Mouse (Mus musculus) myocyte (in vitro differentiated cells): ENCODE data around the gene Lpp. TPM values are rescaled to one million over a fixed set of nuclear protein-coding genes. Genes with fewer than 3 reads are reported as not detected.

Experiments
- H3K27me3 ChIP-seq: one replicate; pipeline ENCODE4 v1.6.1; 2011; ENCODE audit not compliant: control insufficient read depth, insufficient read depth, insufficient read length
- H3K36me3 ChIP-seq: one replicate; pipeline ENCODE4 v1.6.1; 2011; ENCODE audit not compliant: control insufficient read depth, insufficient read depth
- H3K4me2 ChIP-seq: one replicate; pipeline ENCODE4 v1.6.1; 2011; ENCODE audit warnings: low read depth, control low read depth
- H3K4me3 ChIP-seq: one replicate; pipeline ENCODE4 v1.5.1; 2011; ENCODE audit warnings: mild to moderate bottlenecking, control low read depth, moderate library complexity
- H3K79me2 ChIP-seq: one replicate; pipeline ENCODE4 v1.6.1; 2011; ENCODE audit not compliant: control insufficient read depth, insufficient read depth
- H3ac ChIP-seq: one replicate; pipeline ENCODE4 v1.6.1; 2011; ENCODE audit not compliant: control insufficient read depth, insufficient read length
- CEBPB ChIP-seq: IDR thresholded peaks from 2 replicates; pipeline ENCODE4 v1.6.1; 2011; ENCODE audit warnings: mild to moderate bottlenecking, moderate library complexity; ENCODE audit not compliant: poor library complexity, insufficient read depth, severe bottlenecking
- E2F4 ChIP-seq: IDR thresholded peaks from one replicate; pipeline ENCODE4 v1.6.1; 2011; ENCODE audit warnings: mild to moderate bottlenecking, control low read depth, moderate library complexity; ENCODE audit not compliant: insufficient read depth
- MAX ChIP-seq: IDR thresholded peaks from one replicate; pipeline ENCODE4 v1.6.1; 2011; ENCODE audit warnings: low read depth, mild to moderate bottlenecking, control low read depth
- MYOD1 ChIP-seq, 3 experiments: IDR thresholded peaks; one replicate each; pipeline ENCODE4 v1.6.1; 2011; ENCODE audit warnings: control low read depth in 2 of 3, low read depth in 2 of 3, mild to moderate bottlenecking in 2 of 3, moderate library complexity in 1 of 3; ENCODE audit not compliant: insufficient read length in 2 of 3, control insufficient read depth in 1 of 3
- MYOG ChIP-seq, 3 experiments: IDR thresholded peaks; one replicate each; pipeline ENCODE4 v1.6.1; 2011; ENCODE audit warnings: control low read depth in 2 of 3, low read depth in 2 of 3, mild to moderate bottlenecking in 2 of 3; ENCODE audit not compliant: insufficient read length in 2 of 3, control insufficient read depth in 1 of 3, insufficient read depth in 1 of 3
- POLR2A ChIP-seq: IDR thresholded peaks from one replicate; pipeline ENCODE4 v1.6.1; 2011; ENCODE audit warnings: low read depth, mild to moderate bottlenecking, control low read depth, moderate library complexity; ENCODE audit not compliant: insufficient read length
- POLR2AphosphoS2 ChIP-seq: IDR thresholded peaks from one replicate; pipeline ENCODE4 v1.6.1; 2011; ENCODE audit warnings: low read depth, control low read depth; ENCODE audit not compliant: insufficient read length
- REST ChIP-seq: IDR thresholded peaks from one replicate; pipeline ENCODE4 v1.6.1; 2011; ENCODE audit warnings: mild to moderate bottlenecking, control low read depth, moderate library complexity; ENCODE audit not compliant: insufficient read depth, insufficient read length
- SRF ChIP-seq: IDR thresholded peaks from one replicate; pipeline ENCODE4 v1.6.1; 2011; ENCODE audit warnings: low read depth; ENCODE audit not compliant: control insufficient read depth, insufficient read length
- TCF12 ChIP-seq: IDR thresholded peaks from one replicate; pipeline ENCODE4 v1.6.1; 2011; ENCODE audit warnings: mild to moderate bottlenecking, control low read depth; ENCODE audit not compliant: poor library complexity, insufficient read depth, severe bottlenecking
- TCF3 ChIP-seq: IDR thresholded peaks from one replicate; pipeline ENCODE4 v1.6.1; 2011; ENCODE audit warnings: low read depth, control low read depth; ENCODE audit not compliant: insufficient read length
- USF1 ChIP-seq: IDR thresholded peaks from one replicate; pipeline ENCODE4 v1.6.1; 2011; ENCODE audit warnings: low read depth, mild to moderate bottlenecking, control low read depth, moderate library complexity
- polyA plus RNA-seq: library from polyadenylated mRNA; unstranded; fragments of >200 nt; fragmentation: generic; extraction: Trizol; gene quantifications from one replicate; pipeline ENCODE4 v1.2.1, GENCODE M21; 2012; ENCODE audit warnings: missing spikeins

Gene Lpp
- polyA plus RNA-seq, 1 experiment, result 4.8 TPM

GRCm38 (mm10) chr16:24603342-24603741, 210.0 kb downstream of the Lpp start:
- Histone ChIP-seq H3K4me2 (no peak overlapping the region), H3K36me3 (no peaks in the 10 kb centered on the region), H3K79me2 (peaks cover 21% of the 10 kb centered on the region), H3K4me3 (no peak overlapping the region), H3ac (no peak overlapping the region), H3K27me3 (no peaks in the 10 kb centered on the region)
- TF ChIP-seq TCF3 (no peak), E2F4 (no peak)

GRCm38 (mm10) chr16:24607896-24608457, 214.7 kb downstream of the Lpp start:
- H3K36me3 ChIP-seq, result no peaks in the 10 kb centered on the region
- H3K27me3 ChIP-seq, result no peaks in the 10 kb centered on the region
- no peak overlapping the region for H3K4me3 ChIP-seq
- no peak overlapping the region for H3ac ChIP-seq
- H3K79me2 ChIP-seq, result peaks cover 5% of the 10 kb centered on the region
- no peak overlapping the region for H3K4me2 ChIP-seq
- TF ChIP-seq USF1 (no peak), SRF (no peak), E2F4 (no peak), TCF12 (no peak), MYOG (IDR thresholded peaks at IDR 0.05; ENCODE audit: control insufficient read depth in 1 of 3, insufficient read depth in 1 of 3, insufficient read length in 2 of 3, low read depth in 2 of 3) (no peak), POLR2A (no peak), CEBPB (no peak), MAX (no peak), TCF3 (no peak), REST (no peak), MYOD1 (IDR thresholded peaks at IDR 0.05; ENCODE audit: control insufficient read depth in 1 of 3, insufficient read length in 2 of 3, low read depth in 2 of 3) (no peak), POLR2AphosphoS2 (no peak)

- H3ac ChIP-seq, result no peak overlapping the region
- TF ChIP-seq E2F4 (no peak), SRF (no peak), POLR2AphosphoS2 (no peak), MAX (no peak), CEBPB (no peak), USF1 (no peak), TCF12 (no peak), MYOG (IDR thresholded peaks at IDR 0.05; ENCODE audit: control insufficient read depth in 1 of 3, insufficient read depth in 1 of 3, insufficient read length in 2 of 3, low read depth in 2 of 3) (no peak), TCF3 (no peak), MYOD1 (IDR thresholded peaks at IDR 0.05; ENCODE audit: control insufficient read depth in 1 of 3, insufficient read length in 2 of 3, low read depth in 2 of 3) (no peak), POLR2A (no peak), REST (no peak)
- H3K36me3 ChIP-seq, result no peaks in the 10 kb centered on the region
- H3K4me3 ChIP-seq, result no peak overlapping the region
- H3K4me2 ChIP-seq, result no peak overlapping the region
- no peaks in the 10 kb centered on the region for H3K27me3 ChIP-seq
- H3K79me2 ChIP-seq, result peaks cover 5% of the 10 kb centered on the region
Measured at GRCm38 (mm10) chr16:24619458-24619857, 226.2 kb downstream of the Lpp start.

- H3K4me2 ChIP-seq, result no peak overlapping the region
- no peaks in the 10 kb centered on the region for H3K27me3 ChIP-seq
- no peak for TF ChIP-seq E2F4
- TF ChIP-seq TCF3, result no peak
- no peak for TF ChIP-seq SRF
- no peak for TF ChIP-seq CEBPB
- TF ChIP-seq POLR2AphosphoS2, result no peak
- TF ChIP-seq MAX, result no peak
- TF ChIP-seq POLR2A, result no peak
- no peak for TF ChIP-seq TCF12
- TF ChIP-seq REST, result no peak
- TF ChIP-seq USF1, result no peak
- TF ChIP-seq MYOG (IDR thresholded peaks at IDR 0.05; ENCODE audit: control insufficient read depth in 1 of 3, insufficient read depth in 1 of 3, insufficient read length in 2 of 3, low read depth in 2 of 3), result no peak
- no peak for TF ChIP-seq MYOD1 (IDR thresholded peaks at IDR 0.05; ENCODE audit: control insufficient read depth in 1 of 3, insufficient read length in 2 of 3, low read depth in 2 of 3)
- no peak overlapping the region for H3K4me3 ChIP-seq
- H3K36me3 ChIP-seq, result no peaks in the 10 kb centered on the region
- H3ac ChIP-seq, result no peak overlapping the region
- H3K79me2 ChIP-seq, result peaks cover 5% of the 10 kb centered on the region
Measured at GRCm38 (mm10) chr16:24620021-24620420, 226.7 kb downstream of the Lpp start.

GRCm38 (mm10) chr16:24622226-24623194, 229.2 kb downstream of the Lpp start:
- Histone ChIP-seq H3ac (no peak overlapping the region), H3K79me2 (peaks cover 5% of the 10 kb centered on the region)

More at GRCm38 (mm10) chr16:24622226-24623194, 229.2 kb downstream of the Lpp start:
- H3K4me2 ChIP-seq, result no peak overlapping the region
- TF ChIP-seq TCF12 (no peak), REST (no peak), MYOD1 (IDR thresholded peaks at IDR 0.05; ENCODE audit: control insufficient read depth in 1 of 3, insufficient read length in 2 of 3, low read depth in 2 of 3) (no peak), SRF (no peak)
- no peaks in the 10 kb centered on the region for H3K27me3 ChIP-seq
- no peak overlapping the region for H3K4me3 ChIP-seq
- H3K36me3 ChIP-seq, result no peaks in the 10 kb centered on the region
